Mouse (Mus musculus) small intestine, adult 2 months (tissue): Measurements from ENCODE around the gene Lrrc59.

Source experiments
- CTCF ChIP-seq: fragments of 200-500 bp; IDR thresholded peaks from 2 replicates; pipeline ENCODE4 v1.5.1; 2012; ENCODE audit warnings: low read depth, mild to moderate bottlenecking, control low read depth, inconsistent platforms, low read length, moderate library complexity, mixed read lengths; ENCODE audit not compliant: insufficient replicate concordance, insufficient read length; ENCODE audit errors: extremely low read depth
- POLR2A ChIP-seq: fragments of 200-500 bp; IDR thresholded peaks from 2 replicates; pipeline ENCODE4 v1.6.1; 2012; ENCODE audit warnings: low read depth, mild to moderate bottlenecking, control low read depth, inconsistent platforms, low read length, moderate library complexity

DNA sequence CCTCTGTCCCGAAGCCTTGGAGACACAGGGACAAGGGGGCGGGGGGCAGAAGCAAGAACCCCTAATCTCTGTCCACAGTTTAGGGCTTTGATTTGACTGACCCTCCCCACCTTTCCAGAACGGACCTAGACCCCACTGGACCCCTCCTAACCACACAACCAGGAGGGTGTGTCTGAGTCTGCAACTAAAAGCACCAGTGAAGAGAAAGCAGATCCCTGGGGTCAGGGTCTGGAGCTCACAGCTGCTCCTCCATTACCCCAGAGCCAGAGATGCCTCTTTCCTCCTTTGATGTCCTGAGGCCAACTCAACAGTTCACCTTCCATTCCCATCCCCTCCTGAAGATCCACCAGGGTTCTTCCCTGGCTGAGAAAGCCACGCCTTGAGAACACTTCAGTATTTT is 46.7 kb downstream of the Lrrc59 start:
- TF ChIP-seq POLR2A (no peak), CTCF (no peak)
